ENCODE assay signal across 28 mouse cellular contexts in genomic region chr12:109738911-109739310, GRCm38 (mm10).
"Had no signal": no experiment of that assay in that cellular context is flagged by ENCODE, and none has a peak within 500 bp of the region (broad histone marks: within the 10 kb centered on the region; RNA-seq: fewer than 3 reads in every experiment).

No protein-coding gene starts in this region.

- H3K27me3 ChIP-seq: embryonic facial prominence, embryonic 12.5 days; embryonic facial prominence, embryonic 13.5 days; embryonic facial prominence, embryonic 15.5 days; forebrain, embryonic 12.5 days; forebrain, embryonic 13.5 days; forebrain, embryonic 15.5 days had no signal

- H3K27ac ChIP-seq: embryonic facial prominence, embryonic 10.5 days; embryonic facial prominence, embryonic 12.5 days; embryonic facial prominence, embryonic 13.5 days; embryonic facial prominence, embryonic 15.5 days; forebrain, embryonic 10.5 days; forebrain, embryonic 12.5 days; forebrain, embryonic 13.5 days; forebrain, embryonic 15.5 days; gastrocnemius, adult 2 months; heart, adult 2 months had no signal

- H3K9ac ChIP-seq: embryonic facial prominence, embryonic 12.5 days; embryonic facial prominence, embryonic 13.5 days; embryonic facial prominence, embryonic 15.5 days; forebrain, embryonic 12.5 days; forebrain, embryonic 13.5 days; forebrain, embryonic 15.5 days; forebrain, postnatal 0 days had no signal

- DNase-seq: cerebellum, adult 2 months; cerebellum, adult 8-10 months; cerebellum, adult 9-10 months; cerebellum, adult 9-11 months; cerebellum, postnatal 10 days; cerebellum, postnatal 14 days; cerebellum, postnatal 25 days; cerebellum, postnatal 36 days; embryo, embryonic 11 days; forebrain, postnatal 0 days; gastrocnemius, adult 2 months; gastrocnemius, postnatal 10 days; gastrocnemius, postnatal 14 days; gastrocnemius, postnatal 25 days; gastrocnemius, postnatal 36 days; heart, adult 18-20 months; heart, adult 2 months had no signal

- H3K4me1 ChIP-seq: embryonic facial prominence, embryonic 10.5 days; embryonic facial prominence, embryonic 12.5 days; embryonic facial prominence, embryonic 13.5 days; embryonic facial prominence, embryonic 15.5 days; forebrain, embryonic 13.5 days; forebrain, embryonic 15.5 days had no signal

- ATAC-seq: forebrain, embryonic 13.5 days; forebrain, embryonic 14.5 days; forebrain, embryonic 15.5 days; forebrain, embryonic 16.5 days; forebrain, postnatal 0 days had no signal

- H3K9me3 ChIP-seq: embryonic facial prominence, embryonic 10.5 days; embryonic facial prominence, embryonic 12.5 days; embryonic facial prominence, embryonic 13.5 days; embryonic facial prominence, embryonic 15.5 days; forebrain, embryonic 10.5 days; forebrain, embryonic 12.5 days; forebrain, embryonic 13.5 days; forebrain, embryonic 15.5 days had no signal

- H3K4me2 ChIP-seq: embryonic facial prominence, embryonic 12.5 days; embryonic facial prominence, embryonic 13.5 days; embryonic facial prominence, embryonic 15.5 days; forebrain, embryonic 12.5 days; forebrain, embryonic 13.5 days; forebrain, embryonic 15.5 days had no signal

- H3K4me3 ChIP-seq: embryonic facial prominence, embryonic 10.5 days; embryonic facial prominence, embryonic 12.5 days; embryonic facial prominence, embryonic 13.5 days; embryonic facial prominence, embryonic 15.5 days; erythroblast, embryonic 14.5 days; forebrain, embryonic 10.5 days; forebrain, embryonic 12.5 days; forebrain, embryonic 13.5 days; forebrain, embryonic 15.5 days; gastrocnemius, adult 2 months; heart, adult 2 months had no signal
